Mouse (Mus musculus) natural killer cell, adult 2 months (primary cell): Measurements from ENCODE around the gene Fam160a1.

Experiments used
- DNase-seq, 2 experiments: peaks; one replicate each; pipeline ENCODE4 v3.0.0; 2022; ENCODE audit warnings: low spot score in 2 of 2

The Fam160a1 gene

DNA sequence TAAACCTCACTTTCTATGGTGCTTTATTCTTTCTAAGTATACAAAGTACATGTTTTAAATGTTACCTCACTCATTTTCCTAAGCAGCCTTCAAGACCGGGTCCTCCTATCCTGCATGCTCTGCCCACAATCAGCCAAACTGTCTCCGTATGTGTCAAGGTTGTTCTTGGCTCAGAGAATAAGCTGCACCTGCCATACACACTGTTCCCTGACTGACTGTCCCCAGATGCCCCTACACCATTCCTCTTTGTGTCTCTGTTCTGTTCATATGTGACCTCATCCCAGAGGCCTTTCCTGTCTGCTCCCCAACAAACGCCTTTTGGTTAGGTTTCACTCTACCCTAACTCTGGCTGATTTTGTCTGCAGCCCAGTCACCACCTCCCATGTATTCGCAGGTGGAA lies 10.2 kb upstream of the Fam160a1 start:
- DNase-seq: no peak

DNA sequence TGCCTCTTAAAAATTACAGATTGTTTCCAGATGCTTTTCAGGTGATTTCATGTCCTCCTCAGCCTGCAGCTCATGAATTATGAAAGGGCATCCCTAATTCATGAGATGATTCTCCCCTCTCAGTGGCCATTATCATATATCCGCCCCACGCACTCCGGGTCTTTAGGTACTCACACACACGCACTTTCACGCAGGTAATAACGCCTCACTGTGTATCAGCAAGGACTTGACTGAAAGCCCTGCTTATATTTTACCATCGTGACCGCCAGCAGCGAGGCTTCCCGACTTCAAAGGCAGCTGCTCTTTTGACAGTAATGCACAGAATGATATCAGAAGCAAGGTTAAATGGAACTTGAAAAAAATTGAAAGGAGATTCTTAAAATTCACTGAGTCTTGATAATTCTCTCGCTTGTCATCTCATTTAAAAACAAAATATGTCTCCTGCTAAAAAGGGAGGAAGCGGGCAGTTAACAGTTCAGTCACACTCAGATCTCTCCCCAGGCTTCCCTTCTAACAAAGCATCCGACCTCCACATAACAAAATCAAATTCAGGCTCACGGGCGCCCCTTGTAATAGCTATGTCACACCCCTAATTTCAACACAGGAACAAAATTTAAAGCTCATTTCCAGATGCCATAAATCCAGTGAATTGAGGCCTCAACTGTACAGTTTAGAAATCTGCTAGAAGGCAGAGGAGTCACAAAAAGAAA lies 3.9 kb upstream of the Fam160a1 start:
- DNase-seq: no peak

DNA sequence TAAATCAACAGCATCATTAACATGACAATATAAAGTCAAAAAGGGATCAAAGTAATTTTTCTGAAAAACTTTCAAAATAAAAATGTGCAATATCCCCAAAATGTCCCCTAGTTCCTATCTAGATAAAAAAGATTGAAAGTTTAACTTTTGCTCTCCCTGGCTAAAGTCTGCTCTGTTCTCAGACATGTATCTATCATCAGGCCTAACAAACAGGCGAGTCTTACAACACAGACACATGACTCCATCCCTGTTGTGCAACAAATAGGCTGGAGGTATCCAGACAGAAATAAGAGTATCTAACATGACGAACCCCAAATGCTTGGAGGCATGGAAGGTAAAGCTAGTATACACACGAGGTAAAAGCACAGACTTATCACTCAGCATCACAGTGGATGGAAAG lies 2.2 kb upstream of the Fam160a1 start:
- DNase-seq: no peak

DNA sequence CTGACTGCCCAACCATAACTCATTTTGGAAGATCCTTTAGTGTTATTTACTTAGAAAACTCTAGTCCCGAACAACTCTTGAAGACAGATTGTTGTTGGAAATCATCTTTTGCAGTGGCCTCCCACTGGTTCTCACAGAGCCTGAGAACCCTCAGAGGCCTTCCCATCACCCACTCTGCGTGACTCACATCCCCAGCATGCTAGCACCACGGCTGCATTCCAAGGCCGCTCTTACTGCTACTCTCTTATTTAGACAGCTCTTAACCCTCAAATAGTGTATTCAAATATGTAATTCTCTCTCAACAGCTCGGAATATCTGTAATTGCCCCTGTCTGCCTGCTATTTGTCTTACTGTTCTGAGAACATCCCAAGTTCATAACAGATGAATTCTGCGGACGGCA lies 2.9 kb downstream of the Fam160a1 start:
- DNase-seq: no peak

DNA sequence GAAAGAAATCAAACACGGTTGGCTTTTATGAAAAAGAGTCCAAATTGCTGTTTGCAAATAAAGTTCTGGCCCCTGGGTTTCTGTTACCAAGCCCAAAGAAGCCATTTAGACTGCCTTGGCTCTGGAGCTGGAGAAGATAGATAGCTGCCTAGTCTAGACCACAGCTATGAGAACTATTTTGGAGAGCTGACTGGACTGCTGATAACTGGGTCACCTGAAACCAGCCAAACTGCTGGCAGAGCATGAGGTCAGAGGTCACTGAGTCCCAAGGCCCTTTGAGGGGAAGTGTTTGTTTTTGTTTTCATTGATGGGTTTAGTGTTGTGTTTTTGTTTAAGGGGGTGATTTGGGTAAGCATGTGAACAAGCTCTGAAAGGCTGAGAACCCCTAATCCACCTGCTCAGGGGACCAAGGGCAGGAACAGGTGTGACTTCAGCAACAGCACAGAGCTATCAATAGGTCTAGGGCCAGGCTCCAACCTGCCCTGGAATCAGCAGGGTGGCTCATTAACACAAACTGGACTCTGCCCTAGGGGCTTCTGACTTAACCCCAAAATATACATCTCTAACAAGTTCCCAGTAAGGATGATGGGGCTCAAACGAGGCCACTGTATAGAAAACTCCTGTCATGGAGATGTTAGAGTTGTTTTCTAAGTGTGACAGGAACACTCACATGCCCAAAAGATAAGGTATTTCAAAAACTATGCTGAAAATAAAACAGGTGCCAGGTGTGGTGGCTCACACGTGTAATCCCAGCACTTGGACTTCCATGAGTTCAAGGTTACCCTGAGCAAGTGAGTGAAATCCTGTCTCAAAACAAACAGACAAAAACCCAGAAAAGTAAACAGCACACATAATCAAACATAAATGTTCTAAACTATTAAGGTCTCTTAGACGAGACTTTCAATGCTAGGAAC lies 3.7 kb downstream of the Fam160a1 start:
- DNase-seq: no peak

DNA sequence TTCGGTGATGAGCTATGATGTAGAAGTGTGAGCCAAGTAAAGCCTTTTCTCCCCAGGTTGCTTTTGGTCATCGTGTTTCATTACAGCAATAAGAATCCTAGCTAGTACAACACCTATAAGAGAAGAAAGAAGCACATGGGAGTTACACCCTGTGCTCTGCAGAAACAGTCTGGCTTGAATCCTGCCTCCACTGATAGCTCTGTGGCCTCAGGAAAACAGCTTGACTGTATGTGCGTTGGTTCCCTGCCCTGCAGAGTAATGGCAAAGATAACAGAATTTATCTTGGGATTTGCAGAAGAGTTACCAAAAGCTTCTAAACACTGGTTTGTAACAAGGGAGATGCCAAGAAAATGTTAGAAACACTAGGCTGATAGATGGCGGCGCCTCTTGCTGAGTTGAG lies 5.1 kb downstream of the Fam160a1 start:
- DNase-seq: no peak

DNA sequence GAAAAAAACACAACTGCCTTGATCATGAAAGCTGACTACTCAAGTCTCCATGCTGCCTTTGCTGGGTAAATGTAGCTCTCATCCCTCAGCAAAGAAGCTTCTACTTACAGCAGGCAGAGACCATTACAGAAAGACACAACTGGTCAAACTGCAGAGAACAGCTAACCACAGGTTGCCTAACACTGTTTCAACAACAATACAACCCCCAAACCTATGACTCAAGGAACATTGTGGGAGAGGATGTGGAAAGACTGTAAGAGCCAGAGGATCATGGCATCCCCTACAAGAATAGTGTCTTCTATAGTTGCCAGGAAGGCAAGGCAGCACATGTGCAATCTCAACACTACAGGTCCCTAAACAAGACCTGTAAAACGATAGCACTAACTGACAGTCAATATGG lies 23.9 kb downstream of the Fam160a1 start:
- no peak for DNase-seq

DNA sequence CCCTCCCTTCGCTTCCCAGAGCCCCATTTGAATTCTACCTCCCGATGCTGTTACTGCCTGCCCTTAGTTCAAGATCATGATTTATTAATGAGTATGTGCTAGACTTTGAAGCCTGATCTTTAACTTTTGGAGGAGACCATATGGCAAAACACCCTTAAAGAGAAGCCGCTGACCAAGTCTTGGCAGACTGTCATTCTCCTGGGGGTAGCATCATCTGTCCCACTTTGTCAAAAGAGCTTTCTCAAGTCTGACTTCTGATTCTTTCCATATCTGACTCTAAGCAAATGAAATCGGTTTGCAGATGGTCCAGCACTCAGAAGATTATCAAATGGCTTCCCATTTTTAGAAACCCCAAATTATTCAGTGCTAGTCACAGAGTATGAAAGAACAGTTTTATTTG lies 27.3 kb downstream of the Fam160a1 start:
- no peak for DNase-seq

DNA sequence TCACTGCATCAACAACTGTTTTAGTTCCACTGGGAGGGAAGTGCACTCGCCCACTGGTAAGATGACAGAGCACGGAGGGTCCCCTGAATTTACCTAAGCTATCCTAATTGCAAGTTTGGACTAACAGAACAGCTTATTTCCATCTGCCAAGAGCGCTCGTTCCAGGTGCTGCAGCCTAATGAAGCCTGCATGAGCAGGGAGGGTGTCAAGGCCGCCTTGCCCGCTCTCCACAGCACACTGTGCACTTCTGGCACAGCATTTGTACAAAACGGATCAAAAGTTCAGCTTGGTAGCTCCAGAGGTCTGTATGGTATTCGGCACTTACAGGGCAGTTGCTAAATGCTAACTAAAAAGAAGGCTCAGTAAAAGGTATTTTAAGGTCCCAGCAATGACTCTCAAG lies 30.6 kb downstream of the Fam160a1 start:
- no peak for DNase-seq

DNA sequence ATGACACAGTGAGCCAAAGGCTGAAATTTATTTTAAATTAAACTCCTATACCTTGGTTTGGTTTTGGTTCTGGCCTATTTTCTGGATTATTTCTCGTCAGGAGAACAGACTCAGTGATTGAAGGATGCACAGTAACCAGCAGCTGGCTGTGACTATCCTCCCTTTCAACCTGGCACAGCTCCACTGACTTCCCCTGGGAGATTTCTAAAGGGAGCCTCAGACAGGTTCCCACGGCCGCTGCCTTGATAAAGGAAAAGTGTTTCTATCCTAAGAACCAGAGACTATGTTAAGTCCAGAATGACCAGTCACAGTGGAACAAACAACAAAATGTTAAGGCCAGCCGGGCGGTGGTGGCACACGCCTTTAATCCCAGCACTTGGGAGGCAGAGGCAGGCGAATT lies 36.2 kb downstream of the Fam160a1 start:
- no peak for DNase-seq

DNA sequence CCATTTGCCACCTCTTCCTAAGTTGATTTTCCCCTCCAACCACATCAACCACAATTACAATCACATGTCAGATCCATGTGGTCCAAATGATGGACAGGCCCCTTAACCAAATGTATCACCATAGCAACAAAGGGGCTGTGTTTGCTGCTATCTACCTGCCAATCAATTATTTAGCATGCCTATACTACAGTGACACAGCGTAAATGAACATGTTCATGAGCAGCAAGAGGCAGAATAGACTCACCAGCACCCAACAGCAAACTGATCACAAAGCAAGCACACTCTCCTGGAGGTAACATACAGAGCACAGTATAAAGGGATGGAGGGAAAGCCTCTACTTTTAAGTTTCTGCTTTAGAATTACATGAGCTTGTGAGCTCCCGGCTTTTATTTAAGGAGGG lies 36.8 kb downstream of the Fam160a1 start:
- no peak for DNase-seq

DNA sequence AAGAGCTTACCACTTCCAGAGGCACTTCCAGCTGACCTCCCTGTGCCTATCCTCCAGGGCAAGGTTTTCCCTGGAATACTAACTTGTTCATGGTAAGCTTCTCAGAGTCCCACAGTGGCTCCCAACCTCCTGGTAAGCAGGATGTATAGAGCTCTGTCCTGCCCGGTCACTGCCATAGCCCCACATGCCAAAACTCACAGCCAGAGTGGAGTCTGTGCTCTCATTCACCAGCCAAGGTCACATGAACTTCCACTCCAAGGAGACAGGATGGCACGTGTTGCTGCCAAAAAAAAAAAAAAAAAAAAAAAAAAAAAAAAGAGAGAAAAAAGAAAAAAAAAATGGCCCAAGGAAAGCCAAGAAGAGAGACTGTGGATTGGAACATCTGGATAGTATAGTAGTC lies 39.2 kb downstream of the Fam160a1 start:
- DNase-seq: no peak

DNA sequence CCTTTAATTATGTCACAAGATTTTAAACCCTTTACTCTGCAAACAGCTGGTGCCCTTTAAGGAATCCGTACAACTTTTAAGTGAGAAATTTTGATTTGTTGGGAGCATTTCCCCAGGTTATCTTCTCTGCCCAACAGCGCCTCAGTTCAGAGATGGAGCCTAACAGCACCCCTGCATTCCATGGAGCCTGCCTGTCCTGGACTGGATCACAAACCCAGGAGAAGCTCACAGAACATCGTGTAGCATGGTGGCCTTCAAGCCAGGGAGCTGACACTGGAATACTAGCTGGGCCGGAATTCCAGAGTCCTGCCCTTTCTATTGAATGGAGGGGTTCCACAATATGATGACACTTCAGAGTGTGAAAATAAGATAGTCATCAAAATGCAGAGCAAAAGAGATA lies 39.7 kb downstream of the Fam160a1 start:
- DNase-seq: no peak

DNA sequence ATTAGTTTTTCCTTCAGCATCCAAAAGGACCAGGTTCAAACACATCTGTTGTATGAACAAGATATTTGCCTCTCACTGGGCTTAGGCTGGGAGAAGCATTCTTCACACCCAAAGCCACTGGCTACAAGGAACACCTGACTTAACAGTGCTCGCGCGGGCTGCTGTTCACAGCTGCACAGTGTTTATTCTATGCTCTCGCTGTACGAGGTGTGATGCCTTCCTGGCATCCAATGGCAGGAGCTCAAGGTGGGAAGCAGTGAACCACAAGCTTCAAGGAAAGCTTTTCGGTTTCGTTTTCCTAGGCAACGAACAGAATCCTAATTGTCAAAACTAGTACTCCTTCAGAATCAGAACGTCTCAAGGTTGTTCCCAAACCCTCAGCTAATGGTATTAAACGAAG lies 40.4 kb downstream of the Fam160a1 start:
- DNase-seq: no peak

DNA sequence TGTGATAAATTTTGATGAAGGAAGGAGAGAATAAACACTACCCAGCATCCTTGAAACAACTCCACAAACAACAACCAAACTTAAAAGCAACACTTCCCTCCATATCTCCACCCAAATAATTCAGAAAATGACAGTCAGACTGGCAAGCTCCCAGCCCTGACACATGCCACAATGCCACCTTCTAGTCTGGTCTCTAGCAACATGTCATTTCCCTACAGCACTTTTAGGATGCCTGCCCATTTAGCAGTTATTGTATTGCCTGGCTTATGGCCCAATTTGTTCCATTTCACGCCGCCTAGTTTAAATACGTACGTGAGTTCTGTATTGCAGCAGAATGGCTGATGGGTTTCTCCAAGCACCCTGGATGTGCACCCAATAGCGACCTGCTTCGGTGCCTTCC lies 41.0 kb downstream of the Fam160a1 start:
- no peak for DNase-seq

DNA sequence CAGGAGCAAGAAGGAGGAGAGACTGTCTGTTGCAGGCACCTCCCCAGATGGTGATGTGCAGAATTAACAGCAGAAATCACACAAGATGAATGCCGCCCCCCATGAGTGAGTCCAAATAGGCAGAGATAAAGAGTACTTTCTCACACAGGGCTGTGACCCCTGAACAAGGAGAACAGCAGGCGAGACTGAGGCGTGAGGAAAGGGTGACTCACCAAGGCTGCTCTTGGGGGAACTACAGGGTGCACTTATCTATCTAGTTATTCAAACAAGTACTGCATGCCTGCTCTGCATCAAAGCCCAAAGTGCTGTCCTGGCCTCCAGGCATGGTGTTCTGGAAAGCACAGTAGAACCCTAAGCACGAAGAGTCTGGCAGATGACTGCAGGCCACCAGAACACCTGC lies 43.2 kb downstream of the Fam160a1 start:
- no peak for DNase-seq

DNA sequence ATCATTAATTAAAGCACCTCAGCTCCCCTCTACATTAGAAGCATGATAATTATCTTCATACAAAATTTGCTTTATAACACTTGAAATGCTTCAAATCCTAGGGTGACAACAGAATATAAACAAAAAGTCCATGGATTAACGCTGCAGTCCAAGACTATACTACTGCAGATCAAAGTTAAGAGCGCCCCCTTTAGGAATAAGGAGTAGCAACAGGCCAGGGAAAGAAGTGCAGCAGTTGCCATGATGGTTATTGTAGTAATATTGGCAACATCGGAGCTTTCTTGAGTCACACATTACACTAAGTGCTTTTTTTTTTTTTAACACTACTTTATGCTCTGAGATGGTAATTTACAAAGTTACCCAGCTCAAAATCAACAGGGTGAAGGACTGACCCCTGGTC lies 43.7 kb downstream of the Fam160a1 start:
- no peak for DNase-seq

DNA sequence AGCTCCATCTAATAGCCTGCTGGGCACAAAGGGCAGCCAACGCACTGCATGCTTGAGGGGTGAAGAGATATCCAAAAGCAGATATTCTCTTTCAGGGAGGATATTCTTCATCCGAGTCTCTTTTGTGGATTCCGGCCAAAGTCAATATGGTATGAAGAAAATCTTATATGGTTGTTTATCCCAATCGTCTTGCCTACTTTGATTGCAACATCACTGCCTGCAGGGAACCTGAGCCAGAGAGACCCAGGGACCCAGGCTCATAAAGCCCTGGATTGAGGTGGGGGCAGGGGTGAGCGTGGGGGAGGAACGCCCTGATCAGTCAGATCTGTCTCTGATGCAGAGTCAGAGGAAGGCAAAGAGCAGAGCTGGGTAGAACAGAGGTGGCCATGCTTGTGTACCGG lies 52.2 kb downstream of the Fam160a1 start:
- DNase-seq: no peak

DNA sequence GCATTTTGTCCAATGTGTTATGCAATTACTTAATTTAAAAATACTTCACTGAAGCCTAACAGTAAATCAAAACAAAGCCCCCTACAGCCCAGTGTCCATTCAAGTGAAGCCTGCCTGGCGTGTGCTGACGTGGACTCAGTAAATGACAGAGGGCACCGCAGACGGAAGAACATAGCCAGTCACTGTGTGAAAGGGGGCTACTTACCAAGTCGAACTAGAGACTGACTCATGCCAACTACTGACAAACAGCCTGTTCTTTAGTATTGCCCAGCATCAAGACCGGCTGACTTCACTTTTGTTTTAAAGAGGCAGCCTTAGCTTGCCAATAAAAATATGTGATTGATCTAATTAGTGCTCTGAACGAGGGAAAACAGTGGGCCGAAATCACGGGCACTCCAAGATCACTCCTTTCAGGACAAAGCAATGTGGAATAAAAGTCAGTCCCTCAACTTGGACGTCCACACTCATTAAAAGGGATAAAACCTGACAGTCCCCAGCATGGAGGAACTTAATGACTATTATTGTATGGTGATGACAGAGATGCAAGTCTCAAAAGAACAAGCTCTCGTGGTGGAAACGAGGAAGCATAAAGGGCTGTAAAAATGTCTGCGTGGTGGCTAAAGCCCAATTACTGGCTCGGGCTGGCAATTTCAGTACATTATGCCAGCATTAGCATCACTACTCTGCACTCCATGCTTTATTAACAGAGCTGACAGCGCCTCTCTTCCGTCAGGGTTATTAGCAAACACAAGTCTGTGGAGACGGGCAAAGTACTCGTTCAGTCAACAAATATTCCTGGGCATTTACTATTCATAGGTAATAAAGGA lies 52.9 kb downstream of the Fam160a1 start:
- DNase-seq: no peak

DNA sequence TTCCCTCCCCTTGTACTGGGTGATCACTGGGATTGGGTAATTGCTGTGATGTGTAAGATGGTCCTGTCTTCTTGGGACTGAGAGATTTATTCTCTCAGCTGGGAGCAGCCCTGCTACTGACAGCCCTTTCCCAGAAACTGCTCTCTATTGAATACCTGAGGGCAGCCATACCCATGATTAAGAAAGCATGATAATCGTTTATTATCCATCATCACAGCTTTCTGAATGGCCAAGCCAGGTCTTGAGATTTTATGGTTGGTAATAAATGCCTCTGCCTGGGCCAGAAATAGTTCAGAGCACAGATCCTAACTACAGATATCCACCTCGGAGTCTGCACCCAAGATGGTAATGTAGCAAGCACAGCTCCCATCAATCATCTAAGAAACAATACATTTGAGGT lies 59.1 kb downstream of the Fam160a1 start:
- no peak for DNase-seq

DNA sequence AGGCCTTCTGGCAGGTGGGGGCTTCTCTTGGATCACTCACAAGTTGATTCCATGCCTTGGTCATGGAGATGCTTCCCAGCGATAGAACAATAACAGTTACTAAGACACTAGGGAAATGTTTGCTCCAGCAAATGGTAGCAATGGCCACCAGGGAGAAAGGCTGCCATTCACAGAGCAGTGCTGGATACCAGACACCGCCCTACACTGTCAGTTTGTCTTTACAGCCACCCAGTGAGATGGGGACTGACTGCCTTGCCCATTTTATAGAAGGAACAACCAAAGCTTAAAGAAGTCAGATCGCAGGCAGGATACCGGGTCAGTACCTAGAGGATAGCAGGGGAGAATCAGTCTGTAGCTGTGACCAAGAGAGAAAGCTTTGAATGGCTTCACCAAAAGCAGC lies 59.7 kb downstream of the Fam160a1 start:
- DNase-seq: no peak

DNA sequence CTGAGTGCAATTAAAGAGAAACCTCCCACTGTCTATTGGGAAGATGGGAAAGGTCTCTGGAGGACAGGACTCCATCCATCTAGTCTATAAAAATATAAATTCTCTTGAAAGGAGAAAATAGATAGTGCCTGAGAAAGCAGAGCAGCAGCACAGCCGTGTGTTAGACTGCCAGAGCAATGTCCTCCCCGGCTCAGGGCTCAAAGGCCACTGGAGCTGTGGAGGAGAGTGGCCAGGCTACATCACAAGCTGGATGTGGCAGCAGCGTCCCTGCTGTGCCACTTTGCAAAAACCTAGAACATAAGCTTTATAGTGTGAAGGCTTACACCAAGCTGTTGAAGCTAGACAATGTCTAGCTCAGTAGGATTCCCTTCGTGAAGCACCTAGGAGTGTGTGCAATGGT lies 67.7 kb downstream of the Fam160a1 start:
- no peak for DNase-seq

DNA sequence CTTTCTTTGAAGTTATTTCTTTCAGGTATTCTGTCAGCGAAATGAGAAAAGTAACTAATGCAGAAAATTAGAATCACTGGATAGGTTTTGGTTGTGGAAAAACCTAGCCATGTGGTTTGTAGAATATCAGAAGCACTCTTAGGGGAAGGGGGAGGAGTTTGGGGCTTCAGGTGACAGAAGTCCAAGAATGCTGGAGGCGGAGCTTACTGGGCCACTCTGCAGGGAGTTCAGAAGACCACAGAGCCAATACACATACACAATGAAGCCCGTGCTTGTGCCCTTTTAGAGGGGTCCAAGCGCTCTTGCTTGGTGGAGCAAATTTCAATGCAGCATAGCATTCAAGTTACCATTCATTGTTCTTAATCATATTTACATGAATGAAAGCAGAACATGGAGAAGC lies 68.2 kb downstream of the Fam160a1 start:
- no peak for DNase-seq
